Mouse (Mus musculus): ENCODE data around the gene Rad23a.

- TF ChIP-seq POLR2A (IDR thresholded peaks at IDR 0.05; ENCODE audit: low read depth, low read length) (no peak), CTCF (IDR thresholded peaks at IDR 0.05; ENCODE audit: extremely low read depth, insufficient read length, insufficient replicate concordance, low read depth, low read length) (peak; percentile 38; the same call in 1 of the 2 replicates)
Measured at GRCm38 (mm10) chr8:84831490-84831889, 9.0 kb downstream of the Rad23a start, which contains the start of gene Gadd45gip1.
